Mouse (Mus musculus): ENCODE measurements around the gene Mkrn2os.

- TF ChIP-seq CTCF (IDR thresholded peaks at IDR 0.05; ENCODE audit: low read depth, low read length) (no peak), TAL1 (conservative IDR thresholded peaks at IDR 0.05; ENCODE audit: low read depth, low read length) (no peak)
Observed at GRCm38 (mm10) chr6:115536169-115536568, 56.2 kb downstream of the Mkrn2os start.

Data from G1E (cell line).